Mouse (Mus musculus): ENCODE measurements around the gene Ccng1. TPM values are rescaled to one million over a fixed set of nuclear protein-coding genes. Genes with fewer than 3 reads are reported as not detected.

Ccng1 gene
- total and polyA plus RNA-seq, 3 experiments: 156 to 348 (median 175) TPM

- Histone ChIP-seq H3K9ac (ENCODE audit: insufficient read depth, low read depth) (peak overlapping the region; percentile 97), H3K4me3 (replicated peaks in 1 of 3; ENCODE audit: low read depth in 2 of 3, low read length in 2 of 3, poor library complexity in 1 of 3) (peak overlapping the region; percentile 86 to 99 (median 96)), H3K4me2 (ENCODE audit: insufficient read depth, low read depth, poor library complexity, severe bottlenecking) (peak overlapping the region; percentile 48), H3K27me3 (replicated peaks) (no peaks in the 10 kb centered on the region), H3K36me3 (replicated peaks in 1 of 2; ENCODE audit: control insufficient read depth in 1 of 2, insufficient read depth in 1 of 2, low read length in 1 of 2) (peaks cover 20 to 44% of the 10 kb centered on the region in 2 experiments), H3K9me3 (replicated peaks; ENCODE audit: low read length) (no peaks in the 10 kb centered on the region), H3K4me1 (ENCODE audit: control insufficient read depth in 1 of 2, insufficient read depth in 2 of 2) (peaks cover 0 to 18% of the 10 kb centered on the region in 2 experiments; a peak in 2 of 4 replicates), H3K79me2 (replicated peaks; ENCODE audit: control insufficient read depth, extremely low read depth, insufficient read depth, poor library complexity, severe bottlenecking) (peaks cover 55% of the 10 kb centered on the region), H3K27ac (ENCODE audit: insufficient read depth, low read depth) (peak overlapping the region; percentile 49)
- no peak for DNase-seq (ENCODE audit: extremely low read depth)
- dilution Hi-C loops (cut with MboI; ENCODE audit: extremely low pct_ligation_motif_present, extremely low pct_unique_long_range_greater_than_20kb, low sequenced_read_pairs): no loop called here
- TF ChIP-seq GABPA (IDR thresholded peaks at IDR 0.05; ENCODE audit: insufficient replicate concordance, low read depth, low read length) (no peak), CHD2 (IDR thresholded peaks at IDR 0.05; ENCODE audit: low read length) (no peak), ZNF384 (IDR thresholded peaks at IDR 0.05; ENCODE audit: low read depth, low read length) (no peak), E2F4 (IDR thresholded peaks at IDR 0.05; ENCODE audit: insufficient replicate concordance, low read depth, low read length) (no peak), ZKSCAN1 (IDR thresholded peaks at IDR 0.05; ENCODE audit: borderline replicate concordance, low read depth, low read length) (no peak), JUND (conservative IDR thresholded peaks at IDR 0.05; ENCODE audit: low read depth, low read length) (no peak), NRF1 (IDR thresholded peaks at IDR 0.05; ENCODE audit: low read depth, low read length) (no peak), NELFE (IDR thresholded peaks at IDR 0.05; ENCODE audit: low read depth, low read length) (no peak), POLR2AphosphoS2 (IDR thresholded peaks at IDR 0.05; ENCODE audit: low read depth, low read length) (no peak)
- in situ Hi-C loops (cut with MboI; ENCODE audit: low pct_ligation_motif_present, low pct_unique_long_range_greater_than_20kb, low sequenced_read_pairs): no loop called here
Measured at GRCm38 (mm10) chr11:40734251-40734752, 20.8 kb downstream of the Ccng1 start.

DNA sequence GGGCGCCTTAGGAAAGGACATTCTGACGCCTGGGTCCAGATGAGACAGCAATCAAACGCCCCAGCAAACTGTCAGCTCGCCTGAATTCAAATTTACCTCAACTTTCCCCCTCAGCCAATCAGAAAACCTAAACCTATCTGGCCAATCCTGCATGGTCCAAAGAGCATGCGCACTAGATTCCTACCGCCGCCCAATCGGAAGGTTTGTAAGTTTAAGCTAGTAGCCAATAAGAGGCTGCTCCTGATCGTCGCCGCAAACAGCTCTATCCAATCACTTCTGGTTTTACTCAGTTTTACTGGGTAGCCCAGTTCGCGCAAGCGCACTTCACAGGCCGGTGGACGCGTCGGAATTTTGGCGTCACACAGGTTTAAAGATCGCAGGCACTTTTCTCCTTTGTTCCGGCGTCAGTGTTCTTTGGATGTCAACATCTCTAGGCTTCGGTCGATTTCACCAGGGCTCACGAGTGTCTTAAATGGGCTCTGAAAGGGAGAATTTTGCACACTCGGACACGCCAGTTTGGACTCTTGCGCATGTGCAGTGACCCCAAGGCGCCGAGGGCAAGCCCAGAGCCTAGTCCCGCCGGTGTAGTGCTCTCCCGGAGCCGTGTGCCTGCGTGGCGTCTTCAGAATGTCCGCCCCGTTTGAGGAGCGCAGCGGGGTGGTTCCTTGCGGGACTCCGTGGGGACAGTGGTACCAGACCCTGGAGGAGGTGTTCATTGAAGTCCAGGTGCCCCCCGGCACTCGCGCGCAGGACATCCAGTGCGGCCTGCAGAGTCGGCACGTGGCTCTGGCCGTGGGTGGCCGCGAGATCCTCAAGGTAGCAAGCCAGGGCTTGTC lies 21.6 kb downstream of the Ccng1 start, which contains the start of the genes Hmmr and Nudcd2:
TSS of gene Hmmr (minus strand) at position 84 of the 836 bp plus-strand sequence.
TSS of gene Nudcd2 (plus strand) at position 329 of the 836 bp plus-strand sequence.
- H3K9ac ChIP-seq (ENCODE audit: insufficient read depth, low read depth): peak within 1 kb of the TSS; percentile 97
- H3K36me3 ChIP-seq (replicated peaks in 1 of 2; ENCODE audit: control insufficient read depth in 1 of 2, insufficient read depth in 1 of 2, low read length in 1 of 2): peaks cover 20 to 42% of the 10 kb centered on the region in 2 experiments
- peak within 1 kb of the TSS; percentile 63 for H3K4me2 ChIP-seq (ENCODE audit: insufficient read depth, low read depth, poor library complexity, severe bottlenecking)
- peak within 1 kb of the TSS; percentile 49 for H3K27ac ChIP-seq (ENCODE audit: insufficient read depth, low read depth)
- peak; percentile 100 for DNase-seq (ENCODE audit: extremely low read depth)
- dilution Hi-C loops (cut with MboI; ENCODE audit: extremely low pct_ligation_motif_present, extremely low pct_unique_long_range_greater_than_20kb, low sequenced_read_pairs) (no loop called here), in situ Hi-C loops (cut with MboI; ENCODE audit: low pct_ligation_motif_present, low pct_unique_long_range_greater_than_20kb, low sequenced_read_pairs) (no loop called here)
- H3K27me3 ChIP-seq (replicated peaks): no peaks in the 10 kb centered on the region
- H3K4me1 ChIP-seq (ENCODE audit: control insufficient read depth in 1 of 2, insufficient read depth in 2 of 2): peaks cover 0 to 18% of the 10 kb centered on the region in 2 experiments; a peak in 2 of 4 replicates
- H3K4me3 ChIP-seq (replicated peaks in 1 of 3; ENCODE audit: low read depth in 2 of 3, low read length in 2 of 3, poor library complexity in 1 of 3): peak within 1 kb of the TSS; percentile 96 to 99 (median 97)
- no peaks in the 10 kb centered on the region for H3K9me3 ChIP-seq (replicated peaks; ENCODE audit: low read length)
- peaks cover 56% of the 10 kb centered on the region for H3K79me2 ChIP-seq (replicated peaks; ENCODE audit: control insufficient read depth, extremely low read depth, insufficient read depth, poor library complexity, severe bottlenecking)
- TF ChIP-seq GABPA (IDR thresholded peaks at IDR 0.05; ENCODE audit: insufficient replicate concordance, low read depth, low read length) (no peak; the same call in 1 of the 2 replicates), POLR2AphosphoS2 (IDR thresholded peaks at IDR 0.05; ENCODE audit: low read depth, low read length) (0 out of 2 replicates have a peak, but pooled peaks have one; percentile 30), CHD2 (IDR thresholded peaks at IDR 0.05; ENCODE audit: low read length) (peak; percentile 96), SMC3 (IDR thresholded peaks at IDR 0.05; ENCODE audit: low read depth, low read length) (no peak), ZC3H11A (IDR thresholded peaks at IDR 0.05; ENCODE audit: low read depth, low read length) (no peak), NRF1 (IDR thresholded peaks at IDR 0.05; ENCODE audit: low read depth, low read length) (peak; percentile 84), MEF2A (IDR thresholded peaks at IDR 0.05; ENCODE audit: borderline replicate concordance, low read depth, low read length) (peak; percentile 49), USF1 (IDR thresholded peaks at IDR 0.05; ENCODE audit: low read depth, low read length) (no peak), ETS1 (conservative IDR thresholded peaks at IDR 0.05; ENCODE audit: low read depth, low read length) (no peak), EP300 (IDR thresholded peaks at IDR 0.05; ENCODE audit: low read length) (no peak), RAD21 (IDR thresholded peaks at IDR 0.05; ENCODE audit: low read depth, low read length) (no peak), BHLHE40 (IDR thresholded peaks at IDR 0.05; ENCODE audit: low read depth, low read length) (peak; percentile 70), HCFC1 (IDR thresholded peaks at IDR 0.05; ENCODE audit: low read depth, low read length) (peak; percentile 84), MXI1 (IDR thresholded peaks at IDR 0.05; ENCODE audit: low read depth, low read length) (peak; percentile 96), TCF12 (IDR thresholded peaks at IDR 0.05; ENCODE audit: low read depth, low read length) (peak; percentile 70; the same call in 1 of the 2 replicates), CTCF (conservative IDR thresholded peaks at IDR 0.05 in 1 of 2, IDR thresholded peaks at IDR 0.05 in 1 of 2; ENCODE audit: low read depth in 2 of 2, low read length in 2 of 2) (no peak), ZMIZ1 (IDR thresholded peaks at IDR 0.05; ENCODE audit: low read depth, low read length) (peak; percentile 58), ELF1 (IDR thresholded peaks at IDR 0.05; ENCODE audit: low read depth, low read length) (peak; percentile 55; the same call in 1 of the 2 replicates), PAX5 (IDR thresholded peaks at IDR 0.05; ENCODE audit: low read length) (no peak), KAT2A (IDR thresholded peaks at IDR 0.05; ENCODE audit: insufficient replicate concordance, low read length) (peak; percentile 72; the same call in 1 of the 2 replicates), ZKSCAN1 (IDR thresholded peaks at IDR 0.05; ENCODE audit: borderline replicate concordance, low read depth, low read length) (no peak), MAZ (IDR thresholded peaks at IDR 0.05; ENCODE audit: low read depth, low read length) (no peak), CHD1 (IDR thresholded peaks at IDR 0.05; ENCODE audit: low read depth, low read length) (no peak), NELFE (IDR thresholded peaks at IDR 0.05; ENCODE audit: low read depth, low read length) (peak; percentile 83), USF2 (conservative IDR thresholded peaks at IDR 0.05; ENCODE audit: low read depth, low read length) (no peak)

All from CH12.LX (cell line).